Mouse (Mus musculus): Measurements from ENCODE around the gene Hmga1. TPM values are rescaled to one million over a fixed set of nuclear protein-coding genes. Genes with fewer than 3 reads are reported as not detected.

Gene Hmga1
- total RNA-seq, 2 experiments from 2014 or later: 16.8 to 29.5 TPM

DNA sequence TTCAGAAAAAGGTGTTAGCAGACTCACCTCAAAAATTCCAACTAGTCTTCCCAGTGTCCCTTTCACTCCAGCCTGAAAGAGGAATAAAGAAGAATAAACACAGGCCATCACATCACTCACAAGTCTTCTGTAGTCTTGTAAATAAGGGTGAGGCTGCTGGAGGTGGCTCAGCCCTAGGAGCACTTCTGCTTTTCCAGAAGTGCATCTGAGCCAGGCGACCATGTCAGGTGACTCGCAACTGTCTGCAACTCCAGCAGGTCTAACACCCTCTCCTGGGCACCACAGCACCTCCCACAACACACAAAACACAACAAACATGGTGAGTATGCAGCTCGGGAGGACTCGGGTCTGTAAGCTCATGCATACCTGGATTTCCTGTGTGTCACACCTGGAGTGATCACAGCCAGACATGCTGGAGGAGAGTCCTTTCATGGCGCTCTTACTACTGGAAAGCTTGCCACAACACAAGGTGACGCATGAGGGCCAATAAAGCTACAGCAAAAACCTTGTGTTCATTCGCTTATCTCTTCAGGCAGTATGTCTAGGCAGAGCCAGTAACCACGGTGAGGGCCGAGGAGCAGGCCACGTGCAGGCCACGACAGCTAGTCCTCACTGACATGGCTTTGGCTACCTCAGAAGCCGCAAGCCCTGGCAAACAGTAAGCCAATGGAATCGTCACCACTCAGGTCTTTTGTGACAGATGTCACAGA lies 27.0 kb downstream of the Hmga1 start:
- no peak for DNase-seq (ENCODE audit: low spot score in 2 of 2)

DNA sequence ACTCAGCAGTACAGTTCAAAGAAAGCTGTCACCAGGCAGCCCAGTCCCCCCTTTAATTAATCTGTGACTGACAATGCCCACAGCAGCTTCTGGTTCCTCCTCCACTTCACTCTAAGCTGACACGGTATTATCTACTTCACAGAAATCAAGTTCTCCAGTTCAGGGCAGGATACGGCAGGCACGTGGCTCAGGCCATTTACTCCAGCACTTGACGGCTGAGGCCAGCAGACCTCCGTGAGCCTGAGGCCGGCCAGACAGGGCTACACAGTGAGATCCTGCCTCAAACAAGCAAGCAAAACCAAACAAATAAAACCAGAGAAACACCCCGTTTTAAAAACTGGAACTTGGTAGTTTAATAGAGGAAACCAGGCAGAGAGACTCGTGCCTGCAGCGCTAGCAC lies 30.4 kb downstream of the Hmga1 start:
- no peak for DNase-seq (ENCODE audit: low spot score in 2 of 2)

DNA sequence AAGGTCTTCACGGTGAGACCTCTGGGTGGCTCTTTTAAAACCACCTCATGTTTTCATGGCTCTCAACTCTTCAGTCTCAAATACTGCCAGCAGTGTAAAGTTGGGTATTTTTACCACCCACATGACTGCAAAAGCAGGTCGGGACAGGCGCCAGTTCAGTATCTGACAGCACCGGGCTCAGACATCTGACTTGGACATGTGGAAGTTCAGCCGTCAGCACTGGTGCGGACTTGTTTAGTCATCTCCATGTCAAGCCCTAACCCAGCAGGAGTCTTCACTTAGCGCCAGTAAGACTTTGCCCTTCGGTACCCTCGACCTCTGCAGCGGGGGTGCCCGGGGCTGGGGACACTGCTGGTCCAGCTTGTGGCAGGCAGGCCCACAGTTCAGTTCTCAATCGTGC lies 31.0 kb downstream of the Hmga1 start:
- no peak for DNase-seq (ENCODE audit: low spot score in 2 of 2)

DNA sequence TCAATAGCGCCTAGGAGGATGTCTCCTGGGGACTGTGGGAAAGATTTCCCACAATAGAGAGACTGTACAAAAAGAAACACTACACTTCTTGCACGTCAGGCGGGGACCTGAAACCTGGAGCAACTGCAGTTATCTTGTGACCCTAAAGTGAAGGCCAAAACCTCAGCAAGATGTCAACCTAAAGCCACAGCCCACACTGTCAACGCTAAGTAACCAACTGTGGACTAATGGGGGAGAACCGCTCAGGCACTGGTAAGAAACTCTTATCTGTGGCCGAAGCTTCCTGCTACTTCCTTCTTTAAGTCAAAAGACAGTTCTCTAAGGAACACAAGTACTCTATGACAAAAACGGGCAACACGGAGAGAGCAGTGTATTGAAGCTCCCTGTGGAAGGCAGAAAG lies 31.9 kb downstream of the Hmga1 start:
- DNase-seq (ENCODE audit: low spot score in 2 of 2): no peak

DNA sequence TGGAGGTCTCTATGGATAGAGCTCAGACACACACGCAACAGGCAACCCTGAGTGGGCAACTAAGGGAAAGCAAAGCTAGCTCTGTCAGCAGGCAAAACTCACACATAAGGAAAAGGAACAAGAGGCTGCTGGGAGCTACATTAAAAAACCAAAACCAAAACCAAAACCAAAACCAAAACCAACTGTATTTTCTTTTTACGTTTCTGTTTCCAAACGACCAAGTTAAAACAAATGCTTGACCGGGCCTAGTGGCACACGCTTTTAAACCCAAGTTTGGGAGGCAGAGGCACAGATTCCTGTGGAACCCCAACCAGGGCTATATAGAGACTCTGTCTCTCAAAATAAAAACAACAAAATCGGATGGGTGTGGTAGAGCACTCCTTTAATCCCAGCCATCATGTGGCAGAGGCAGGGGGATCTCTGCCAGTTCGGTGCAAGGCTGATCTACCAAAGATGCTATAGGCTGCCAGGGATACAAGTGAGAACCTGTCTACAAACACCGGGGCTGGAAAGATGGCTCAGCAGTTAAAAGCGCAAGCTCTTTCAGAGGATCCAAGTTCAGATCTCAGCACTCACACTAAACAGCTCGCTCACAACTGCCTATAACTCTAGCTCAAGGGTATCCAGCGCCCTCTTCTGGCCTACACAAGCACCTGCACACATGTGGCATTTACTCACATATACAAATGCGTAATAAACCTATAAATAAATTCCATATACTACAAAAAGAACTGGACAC lies 35.7 kb downstream of the Hmga1 start:
- no peak for DNase-seq (ENCODE audit: low spot score in 2 of 2)

DNA sequence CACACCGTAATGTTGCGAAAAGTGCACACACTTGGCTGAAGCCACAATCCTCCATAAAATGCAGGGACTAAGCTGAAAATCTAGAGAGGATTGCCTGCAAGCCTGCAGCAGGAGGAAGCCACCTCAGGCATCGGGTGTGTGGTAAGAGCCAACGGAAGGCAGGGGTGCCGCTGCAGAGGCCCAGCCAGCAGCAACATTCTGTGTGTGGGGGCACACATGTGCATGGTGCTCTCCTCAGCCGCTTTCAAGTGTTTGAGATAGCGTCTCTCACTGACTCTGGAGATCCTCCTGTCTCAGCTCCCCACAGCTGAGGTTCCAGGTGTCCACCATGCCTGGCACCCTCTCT lies 36.2 kb downstream of the Hmga1 start:
- DNase-seq (ENCODE audit: low spot score in 2 of 2): no peak

DNA sequence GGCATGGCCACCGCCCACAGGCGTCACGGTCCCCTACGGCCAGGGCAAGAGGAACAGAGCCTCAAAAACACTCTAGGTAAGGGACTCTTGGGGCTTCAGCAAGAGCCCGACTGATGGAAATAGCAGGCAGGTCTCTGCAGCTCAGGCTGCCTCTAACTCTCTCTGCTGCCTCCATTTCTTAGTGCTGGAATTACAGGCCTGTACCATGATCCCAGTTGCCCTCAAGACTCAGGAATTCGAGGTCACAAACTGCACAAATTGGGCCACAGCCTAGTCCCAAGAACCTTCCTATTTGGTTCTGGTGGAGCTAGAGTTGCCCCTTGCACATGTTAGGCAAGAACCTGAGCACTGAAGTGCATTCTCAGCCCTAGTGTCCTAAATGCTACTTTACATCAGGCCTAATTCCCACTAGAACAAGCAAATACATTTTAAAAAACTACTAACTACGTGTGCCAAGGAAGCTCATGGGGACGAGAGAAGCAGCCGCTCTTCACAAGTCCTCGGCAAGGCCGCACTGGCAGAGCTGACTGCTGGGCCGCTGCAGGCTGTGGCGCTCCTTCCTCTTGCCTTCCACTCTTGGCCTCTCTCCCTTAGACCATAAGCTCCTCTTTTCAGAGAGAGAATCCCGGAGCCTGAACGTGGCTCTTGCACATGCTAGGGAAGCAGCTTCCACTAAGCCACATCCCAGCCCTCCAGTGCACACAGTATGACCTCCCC lies 39.5 kb downstream of the Hmga1 start:
- DNase-seq (ENCODE audit: low spot score in 2 of 2): no peak

DNA sequence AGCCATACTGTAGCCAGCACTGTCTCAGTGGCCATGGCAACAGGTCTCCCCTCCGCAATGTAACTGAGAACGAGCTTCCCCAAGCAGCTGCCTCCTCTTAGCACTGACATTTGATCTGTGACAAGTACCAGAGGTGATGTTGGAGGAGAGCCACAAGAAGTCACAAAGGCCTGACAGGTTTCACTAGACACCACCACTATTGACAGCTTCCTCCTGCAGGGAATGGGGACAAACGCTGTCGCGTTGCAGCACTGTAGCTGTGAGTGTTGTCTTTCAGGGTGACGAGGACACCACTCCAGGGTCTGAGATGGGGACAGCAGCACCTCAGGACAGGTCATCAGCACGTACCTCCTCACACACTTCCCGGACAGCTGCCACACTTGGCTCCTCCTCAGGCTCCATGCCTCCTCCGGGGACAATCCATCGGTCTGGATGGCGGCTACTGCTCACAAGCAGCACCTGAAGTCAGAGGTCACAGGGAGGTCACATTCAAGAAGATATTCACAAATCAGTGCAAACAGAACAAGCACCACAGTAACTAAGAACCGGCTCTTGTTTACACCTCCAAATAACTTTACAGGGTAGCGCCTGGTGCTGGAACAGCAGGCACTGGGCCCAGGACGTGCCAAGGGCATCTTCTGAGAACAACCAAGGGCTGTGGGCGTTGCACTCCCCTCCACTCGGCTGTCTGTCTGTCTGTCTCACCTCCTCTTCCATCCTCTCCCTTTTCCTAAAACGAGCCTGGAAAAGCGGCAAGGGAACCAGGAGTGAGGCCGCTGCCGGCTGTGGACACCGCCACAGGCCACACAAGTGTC lies 40.3 kb downstream of the Hmga1 start:
- no peak for DNase-seq (ENCODE audit: low spot score in 2 of 2)

DNA sequence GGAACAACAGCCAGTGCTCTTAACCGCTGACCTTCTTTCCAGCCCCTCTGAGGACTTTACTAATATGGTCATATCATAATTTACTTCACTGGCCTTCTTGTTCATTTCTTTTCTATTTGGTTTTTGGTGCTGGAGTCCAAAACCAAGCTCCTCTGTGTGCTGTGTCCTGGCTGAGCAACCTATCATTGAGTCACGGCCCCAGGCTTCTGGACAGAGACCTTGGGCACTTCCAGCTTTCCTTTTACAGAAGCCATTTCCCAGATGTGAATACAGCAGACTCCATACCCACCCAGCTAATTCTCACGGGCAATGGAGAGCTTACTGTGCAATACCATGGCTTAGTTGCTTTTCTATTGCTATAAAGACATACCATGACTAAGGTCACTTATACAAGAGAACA lies 44.0 kb downstream of the Hmga1 start:
- no peak for DNase-seq (ENCODE audit: low spot score in 2 of 2)

DNA sequence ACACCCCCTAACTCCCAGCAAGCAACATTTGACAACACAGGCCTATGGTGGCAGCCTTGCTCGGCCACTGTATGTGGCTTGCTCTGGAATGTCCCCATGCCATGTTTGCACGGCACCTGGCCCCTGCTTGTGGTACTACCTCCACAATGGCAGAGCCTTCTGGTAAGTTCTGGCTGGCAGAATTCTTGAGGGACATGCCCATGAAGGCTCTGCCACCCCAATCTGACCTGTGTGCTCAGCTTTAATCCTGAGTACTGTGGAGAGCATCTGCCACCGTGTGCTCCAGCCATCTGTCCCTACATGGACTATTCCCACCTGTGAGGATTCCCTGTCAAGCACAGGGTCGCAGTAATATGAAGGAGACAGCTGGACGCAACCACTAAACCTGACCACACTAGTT lies 44.6 kb downstream of the Hmga1 start:
- DNase-seq (ENCODE audit: low spot score in 2 of 2): no peak

DNA sequence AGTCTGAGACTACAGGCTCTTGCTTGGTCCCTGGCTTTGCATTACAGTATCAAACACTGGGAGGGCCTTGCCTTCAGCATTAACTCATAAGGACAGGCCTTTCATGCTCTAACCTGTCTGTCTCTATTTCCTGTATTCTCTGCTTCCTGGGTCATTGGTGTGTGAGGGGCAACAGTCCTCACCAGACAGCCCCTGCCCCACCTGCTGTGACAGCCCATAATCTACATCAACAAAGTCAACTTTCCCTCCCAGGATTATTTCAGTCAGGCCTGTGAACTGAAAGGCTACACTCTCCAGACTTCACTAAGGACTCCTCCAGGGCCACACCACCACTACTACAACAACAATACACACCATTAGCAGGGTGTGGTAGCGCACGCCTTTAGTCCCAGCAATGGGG lies 46.7 kb downstream of the Hmga1 start:
- no peak for DNase-seq (ENCODE audit: low spot score in 2 of 2)

DNA sequence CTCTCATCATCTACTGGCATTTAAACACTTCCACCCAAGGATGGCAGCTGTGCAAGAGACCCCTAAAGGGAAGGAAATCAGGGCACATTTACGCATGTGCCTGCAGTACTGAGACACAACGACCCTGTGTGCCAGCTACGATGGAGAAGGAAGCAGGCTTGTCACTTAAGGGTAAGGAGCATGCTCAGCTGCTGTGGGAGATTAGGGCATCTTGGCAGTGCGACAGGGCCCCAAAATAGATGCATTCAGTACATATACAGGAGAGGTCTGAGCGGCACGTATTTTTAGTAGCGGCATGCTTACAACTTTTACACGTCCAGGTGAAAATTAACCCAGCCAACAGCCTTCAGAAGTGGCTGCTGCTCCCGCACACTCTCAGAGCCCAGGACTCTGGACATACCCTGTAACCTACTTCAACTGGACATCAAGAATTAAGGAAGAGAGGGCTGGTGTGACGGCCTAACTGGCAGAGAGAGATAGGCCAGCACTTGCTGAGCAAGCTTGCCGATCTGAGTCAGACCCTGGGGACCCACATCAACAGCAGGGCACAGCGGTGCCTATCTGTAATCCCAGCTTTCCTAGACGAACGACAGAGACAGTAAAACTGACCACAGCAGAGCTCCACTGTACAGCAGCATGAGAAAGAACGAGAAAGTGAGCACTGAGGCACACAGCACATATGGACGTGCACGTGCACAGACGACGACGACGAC lies 47.4 kb downstream of the Hmga1 start:
- no peak for DNase-seq (ENCODE audit: low spot score in 2 of 2)

DNA sequence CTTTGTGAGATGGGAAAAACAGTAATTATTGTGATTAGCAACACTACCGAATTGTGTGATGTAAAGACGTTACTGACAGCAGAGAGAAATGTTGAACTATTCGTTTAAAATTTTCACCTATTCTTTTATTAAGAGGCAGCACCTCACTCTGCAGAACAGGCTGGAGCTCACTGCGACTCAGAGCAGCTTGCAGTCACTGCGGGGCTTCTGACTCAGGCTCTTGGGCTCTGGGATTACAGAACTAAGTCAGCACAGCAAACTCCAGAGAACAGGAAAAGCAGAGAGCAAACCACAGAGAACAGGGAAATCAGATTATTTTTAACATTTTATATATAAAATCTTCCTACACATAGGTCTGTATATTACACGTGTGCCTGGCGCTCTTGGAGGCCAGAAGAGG lies 53.3 kb downstream of the Hmga1 start:
- DNase-seq (ENCODE audit: low spot score in 2 of 2): no peak

DNA sequence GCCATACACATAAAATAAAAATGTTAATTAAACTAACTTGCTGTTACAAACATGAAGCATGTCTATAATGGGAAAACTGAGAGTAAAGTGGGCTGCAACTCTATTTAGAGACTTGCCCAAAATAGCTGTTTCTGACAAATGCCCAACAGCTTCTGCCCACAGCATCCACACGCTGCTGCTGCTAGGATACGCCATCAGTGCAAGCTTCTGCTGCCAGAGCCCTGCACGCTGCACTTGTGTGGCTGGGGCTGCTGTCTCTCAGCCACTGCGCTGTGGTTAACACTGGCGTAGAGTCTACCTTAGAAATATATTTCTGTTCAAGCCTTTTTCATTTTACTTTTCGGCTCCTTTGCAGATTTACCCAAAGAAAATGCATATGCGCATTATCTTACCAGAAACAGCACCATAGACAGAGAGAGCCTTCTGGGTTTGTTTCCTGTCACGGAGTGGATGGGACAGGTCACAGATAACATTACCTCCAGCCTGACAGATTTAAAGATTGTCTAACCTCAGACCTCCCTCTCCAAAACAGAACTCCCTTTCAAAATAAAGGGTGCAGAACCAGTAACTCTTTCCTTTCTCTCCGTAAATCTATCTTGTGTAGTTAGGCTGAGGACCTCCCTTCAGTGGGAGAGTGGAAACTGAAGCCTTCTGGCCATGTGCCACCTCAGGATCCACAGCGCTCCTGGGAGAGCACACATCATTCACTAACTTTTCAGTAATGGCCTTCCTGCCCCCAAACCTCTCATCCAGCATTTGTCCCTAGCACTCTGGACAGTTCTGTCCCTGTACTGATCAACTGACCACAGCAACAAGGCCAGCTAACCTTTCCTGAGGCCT lies 54.6 kb downstream of the Hmga1 start:
- no peak for DNase-seq (ENCODE audit: low spot score in 2 of 2)

DNA sequence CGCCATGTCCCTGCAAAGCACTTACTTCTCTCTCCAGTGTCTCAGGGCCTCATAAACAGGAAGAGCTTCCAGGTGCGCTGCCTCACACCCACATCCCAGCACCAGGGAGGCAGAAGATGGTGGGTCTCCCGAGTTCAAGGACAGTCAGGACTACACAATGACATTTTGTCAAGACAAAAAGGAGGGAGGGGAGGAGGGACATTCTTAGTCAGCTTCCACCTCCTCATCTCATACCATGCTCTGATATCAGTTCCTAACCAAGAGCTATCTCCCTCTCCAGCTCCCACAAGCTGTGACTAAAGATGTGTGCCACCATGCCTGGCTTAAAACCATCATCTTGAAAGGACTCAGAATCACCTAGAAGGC lies 55.2 kb downstream of the Hmga1 start:
- DNase-seq (ENCODE audit: low spot score in 2 of 2): no peak

DNA sequence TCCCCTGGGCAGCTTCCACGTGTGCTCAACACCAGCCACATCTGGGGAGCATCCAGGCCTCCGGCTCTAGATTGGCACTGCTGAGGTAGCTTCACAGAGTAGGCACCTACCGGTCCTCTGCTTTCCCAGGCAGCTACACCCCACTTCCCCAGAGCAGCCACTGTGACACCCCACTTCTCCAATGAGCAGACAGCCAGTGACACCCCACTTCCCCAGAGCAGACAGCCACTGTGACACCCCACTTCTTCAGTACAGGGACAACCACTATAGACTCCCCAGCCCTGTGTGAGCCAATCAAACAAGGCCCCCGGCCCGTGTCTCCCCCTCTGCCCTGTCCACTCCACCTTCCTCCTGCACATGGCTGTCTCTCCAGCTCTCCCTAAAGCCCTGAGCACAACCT lies 55.7 kb downstream of the Hmga1 start:
- no peak for DNase-seq (ENCODE audit: low spot score in 2 of 2)

DNA sequence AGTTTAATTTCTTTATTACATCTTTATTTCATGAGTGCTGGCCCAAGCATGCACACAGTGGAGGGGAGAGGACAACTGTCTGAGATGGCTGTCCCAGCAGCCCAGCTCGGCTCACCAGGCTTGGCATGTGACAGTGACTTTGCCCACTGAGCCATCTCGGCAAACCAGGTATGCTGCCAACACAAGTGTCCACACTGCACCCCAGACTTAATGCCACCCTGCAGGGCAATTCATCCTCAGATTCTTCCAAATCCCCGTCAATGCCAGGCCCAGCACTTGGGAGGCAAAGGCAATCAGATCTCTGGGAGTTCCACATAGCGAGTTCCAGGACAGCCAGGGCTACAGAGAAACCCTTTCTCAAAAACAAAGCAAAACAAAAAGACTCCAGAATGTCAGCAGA lies 56.7 kb downstream of the Hmga1 start:
- DNase-seq (ENCODE audit: low spot score in 2 of 2): no peak
